Mouse (Mus musculus): ENCODE data around the gene Fut8.

- TF ChIP-seq FLI1 (IDR thresholded peaks at IDR 0.05; ENCODE audit: low read length) = no peak
- no peak for TF ChIP-seq GATA1 (IDR thresholded peaks at IDR 0.05; ENCODE audit: borderline replicate concordance, low read length)
Observed at GRCm38 (mm10) chr12:77270694-77271093, 32.8 kb downstream of the Fut8 start.
